Comparison of ENCODE assay signal across 23 mouse cellular contexts in the genomic region with DNA sequence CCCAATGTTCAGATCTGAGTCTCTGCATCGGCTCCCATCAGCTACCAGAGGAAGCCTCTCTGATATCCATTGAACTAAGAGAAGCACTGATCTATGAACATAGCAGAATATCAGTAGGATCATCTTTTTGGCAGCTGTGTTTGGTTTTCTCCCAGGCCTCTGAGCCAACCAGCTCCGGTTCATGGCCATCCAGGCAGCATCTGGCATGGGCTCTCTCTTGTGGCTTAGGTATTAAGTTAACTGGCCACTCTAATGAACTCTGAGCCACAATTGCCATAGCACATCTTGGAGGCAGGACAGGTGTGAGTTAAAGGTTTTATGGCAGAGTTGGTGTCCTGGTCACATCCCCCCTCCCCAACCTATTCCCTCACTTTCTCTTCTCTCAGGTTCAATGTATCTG.
"Had no signal": no experiment of that assay in that cellular context is flagged by ENCODE, and none has a peak within 500 bp of the region (broad histone marks: within the 10 kb centered on the region; RNA-seq: fewer than 3 reads in every experiment).

No protein-coding gene starts in this region.

- ATAC-seq: forebrain, postnatal 0 days; hindbrain, embryonic 16.5 days; inflammation-experienced regulatory T-cells, adult 6 months; intestine, embryonic 15.5 days; intestine, postnatal 0 days; liver, embryonic 12.5 days had no signal

- H3K4me1 ChIP-seq: heart, embryonic 12.5 days; hindbrain, embryonic 10.5 days; hindbrain, embryonic 12.5 days; intestine, embryonic 15.5 days; limb, embryonic 13.5 days; limb, embryonic 15.5 days; liver, embryonic 12.5 days had no signal

- H3K36me3 ChIP-seq: heart, embryonic 10.5 days; heart, embryonic 12.5 days; hindbrain, embryonic 10.5 days; hindbrain, embryonic 12.5 days; intestine, embryonic 15.5 days; limb, embryonic 13.5 days; limb, embryonic 15.5 days; liver, embryonic 12.5 days had no signal

- DNase-seq: forebrain, postnatal 0 days; gastrocnemius, postnatal 14 days; gastrocnemius, postnatal 36 days; heart, adult 11 months; heart, postnatal 10 days; heart, postnatal 4 days; layer of hippocampus, adult 9-11 months; layer of hippocampus, postnatal 36 days; left cerebral cortex, postnatal 4 days; lung, adult 18-20 months had no signal

- H3K27me3 ChIP-seq: heart, embryonic 12.5 days; hindbrain, embryonic 12.5 days; intestine, embryonic 15.5 days; limb, embryonic 13.5 days; limb, embryonic 15.5 days; liver, embryonic 12.5 days had no signal

- H3K4me2 ChIP-seq: heart, embryonic 12.5 days; hindbrain, embryonic 12.5 days; hindbrain, embryonic 14.5 days; intestine, embryonic 15.5 days; limb, embryonic 13.5 days; limb, embryonic 15.5 days; liver, embryonic 12.5 days had no signal

- H3K9me3 ChIP-seq: heart, embryonic 10.5 days; heart, embryonic 12.5 days; hindbrain, embryonic 10.5 days; hindbrain, embryonic 12.5 days; intestine, embryonic 15.5 days; limb, embryonic 13.5 days; limb, embryonic 15.5 days; liver, embryonic 12.5 days had no signal

- H3K27ac ChIP-seq: heart, embryonic 10.5 days; hindbrain, embryonic 10.5 days; hindbrain, embryonic 12.5 days; hindbrain, embryonic 14.5 days; intestine, embryonic 15.5 days; limb, embryonic 13.5 days; limb, embryonic 15.5 days; liver, embryonic 12.5 days; liver, embryonic 14.5 days had no signal

- H3K9ac ChIP-seq: forebrain, postnatal 0 days; heart, embryonic 12.5 days; hindbrain, embryonic 12.5 days; hindbrain, embryonic 14.5 days; intestine, embryonic 15.5 days; limb, embryonic 13.5 days; limb, embryonic 15.5 days; liver, embryonic 12.5 days; liver, embryonic 14.5 days had no signal

- H3K4me3 ChIP-seq: heart, embryonic 10.5 days; heart, embryonic 12.5 days; hindbrain, embryonic 10.5 days; hindbrain, embryonic 12.5 days; intestine, embryonic 15.5 days; limb, embryonic 13.5 days; limb, embryonic 15.5 days; liver, embryonic 12.5 days had no signal
